Mouse (Mus musculus) thymus, adult 18-20 months (tissue): Measurements from ENCODE around the gene Olfr559.

Source experiments
- DNase-seq, 2 experiments: peaks; one replicate each; pipeline ENCODE4 v3.0.0; 2022; ENCODE audit warnings: mixed read lengths in 2 of 2

Gene Olfr559

GRCm38 (mm10) chr7:102727391-102727790 is at the start of gene Olfr559:
Olfr559 (minus strand) TSS chr7:102727491.
- DNase-seq = no peak

GRCm38 (mm10) chr7:102770921-102771320 is 43.6 kb upstream of the Olfr559 start, which contains the start of gene Olfr561:
Olfr561 (plus strand) TSS chr7:102771221.
- DNase-seq = no peak

- DNase-seq = no peak
Observed at GRCm38 (mm10) chr7:102759266-102759665, 32.0 kb upstream of the Olfr559 start, which contains the start of the genes Olfr560 and Olfr78. Olfr560 (minus strand) TSS chr7:102759366. Olfr78 (minus strand) TSS chr7:102759471.

GRCm38 (mm10) chr7:102752086-102752485 is 24.8 kb upstream of the Olfr559 start:
- no peak for DNase-seq

- DNase-seq = no peak
Observed at GRCm38 (mm10) chr7:102737705-102738104, 10.4 kb upstream of the Olfr559 start.

GRCm38 (mm10) chr7:102733793-102734192 is 6.5 kb upstream of the Olfr559 start:
- DNase-seq = no peak

- no peak for DNase-seq
Observed at GRCm38 (mm10) chr7:102718970-102719369, 8.3 kb downstream of the Olfr559 start, which contains the start of gene Olfr33. Olfr33 (minus strand) TSS chr7:102719070.

- no peak for DNase-seq
Observed at GRCm38 (mm10) chr7:102701915-102702314, 25.4 kb downstream of the Olfr559 start, which contains the start of gene Olfr558. Olfr558 (plus strand) TSS chr7:102702215.

- no peak for DNase-seq
Observed at GRCm38 (mm10) chr7:102698461-102698860, 28.8 kb downstream of the Olfr559 start.

- no peak for DNase-seq
Observed at GRCm38 (mm10) chr7:102695358-102696125, 31.7 kb downstream of the Olfr559 start, which contains the start of gene Olfr557. Olfr557 (plus strand) TSS chr7:102695910.

GRCm38 (mm10) chr7:102686944-102687501 is 40.3 kb downstream of the Olfr559 start, which contains the start of gene Trim68:
Trim68 (minus strand) TSS chr7:102687327.
- DNase-seq = peak; percentile 91

- DNase-seq = no peak
Observed at GRCm38 (mm10) chr7:102681916-102682315, 45.4 kb downstream of the Olfr559 start.

GRCm38 (mm10) chr7:102676225-102676624 is 51.1 kb downstream of the Olfr559 start:
- no peak for DNase-seq
